Mouse (Mus musculus): ENCODE measurements around the gene Meis2.

The Meis2 gene

DNA sequence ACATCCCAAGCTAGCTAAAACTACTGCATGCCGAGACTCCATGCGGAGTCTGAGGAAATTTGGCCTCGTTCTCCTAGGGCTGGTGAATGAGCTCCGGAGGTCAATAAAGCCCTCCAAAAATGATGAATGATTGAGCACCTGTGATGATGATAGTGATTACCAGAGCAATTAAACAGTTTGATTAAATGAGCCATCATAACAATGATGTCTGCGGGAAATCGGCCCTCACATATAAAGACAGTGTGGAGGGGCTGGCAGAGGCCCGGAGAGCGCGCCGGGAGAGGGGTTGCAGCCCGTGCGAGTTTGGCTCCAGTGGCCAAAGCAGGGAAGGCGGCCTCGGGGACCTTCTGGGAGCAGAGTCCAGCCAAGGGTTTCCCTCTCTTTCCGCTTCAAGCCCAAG, 2.1 kb upstream of the Meis2 start:
- DNase-seq (ENCODE audit: low spot score): no peak

GRCm38 (mm10) chr2:116067065-116067497, 1.4 kb upstream of the Meis2 start:
- peak; percentile 72 for DNase-seq (ENCODE audit: low spot score)

DNA sequence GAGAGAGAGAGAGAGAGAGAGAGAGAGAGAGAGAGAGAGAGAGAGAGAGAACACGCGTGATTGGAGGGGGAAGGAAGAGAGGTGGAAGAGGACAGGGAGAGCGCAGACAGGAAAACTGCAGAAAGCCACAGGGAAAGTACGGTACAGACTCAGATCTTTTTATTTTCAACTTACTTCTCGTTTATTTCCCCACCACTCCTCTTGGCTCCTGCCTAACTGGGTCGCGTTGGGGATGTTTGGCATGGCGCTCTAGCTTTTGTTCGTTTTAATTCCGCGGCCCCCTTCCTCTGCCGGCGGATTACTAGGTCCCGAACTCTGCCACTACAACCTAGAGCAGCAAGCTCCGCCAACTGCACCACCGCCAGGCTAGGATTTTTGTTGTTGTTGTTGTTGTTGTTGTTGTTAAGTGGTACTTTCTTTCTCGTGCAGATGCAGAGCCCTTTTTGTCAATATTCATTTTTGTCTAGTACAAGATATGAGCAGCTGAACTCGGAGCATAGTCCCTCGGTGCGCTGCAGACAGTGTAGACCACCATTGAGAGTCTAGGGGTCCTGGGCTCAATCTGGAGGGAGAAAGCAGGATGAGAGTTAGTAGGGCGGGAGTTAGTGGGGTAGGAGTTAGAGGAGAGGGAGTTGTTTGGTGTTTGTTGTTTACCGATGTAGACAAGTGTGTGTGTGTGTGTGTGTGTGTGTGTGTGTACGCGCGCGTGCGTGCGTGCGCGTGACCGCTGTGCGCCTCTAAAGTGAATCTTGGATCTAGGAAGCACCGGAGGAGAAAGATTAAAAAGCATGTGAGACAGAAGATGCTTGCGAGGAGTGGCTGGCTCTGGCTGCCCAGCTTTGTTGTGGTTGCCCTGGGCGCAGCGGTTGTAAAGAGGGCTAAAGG, 660 bp upstream of the Meis2 start:
- no peak for DNase-seq (ENCODE audit: low spot score)

DNA sequence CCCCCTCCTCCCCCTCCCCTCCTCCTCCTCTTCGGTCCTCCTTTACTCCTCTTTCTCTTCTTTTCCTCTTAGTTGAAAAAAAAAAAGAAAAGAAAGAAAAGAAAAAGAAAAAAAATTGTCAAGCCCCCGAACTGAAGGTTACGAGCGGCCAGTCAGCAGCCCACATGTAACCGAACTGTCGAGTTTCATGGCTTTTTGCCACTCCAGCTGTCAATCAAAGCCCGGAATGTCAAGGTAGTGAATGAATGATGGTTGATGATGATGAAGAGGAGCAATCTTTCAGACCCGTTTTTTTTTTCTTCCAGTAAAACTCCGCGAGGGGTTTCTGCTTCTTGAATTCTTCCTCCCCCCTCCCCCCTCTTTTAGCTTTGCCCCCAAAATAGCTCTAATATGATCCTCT, 582 bp downstream of the Meis2 start:
- DNase-seq (ENCODE audit: low spot score): no peak

- no peak for DNase-seq (ENCODE audit: low spot score)
These were observed 1.1 kb downstream of the Meis2 start for GRCm38 (mm10) chr2:116064521-116064920.

DNA sequence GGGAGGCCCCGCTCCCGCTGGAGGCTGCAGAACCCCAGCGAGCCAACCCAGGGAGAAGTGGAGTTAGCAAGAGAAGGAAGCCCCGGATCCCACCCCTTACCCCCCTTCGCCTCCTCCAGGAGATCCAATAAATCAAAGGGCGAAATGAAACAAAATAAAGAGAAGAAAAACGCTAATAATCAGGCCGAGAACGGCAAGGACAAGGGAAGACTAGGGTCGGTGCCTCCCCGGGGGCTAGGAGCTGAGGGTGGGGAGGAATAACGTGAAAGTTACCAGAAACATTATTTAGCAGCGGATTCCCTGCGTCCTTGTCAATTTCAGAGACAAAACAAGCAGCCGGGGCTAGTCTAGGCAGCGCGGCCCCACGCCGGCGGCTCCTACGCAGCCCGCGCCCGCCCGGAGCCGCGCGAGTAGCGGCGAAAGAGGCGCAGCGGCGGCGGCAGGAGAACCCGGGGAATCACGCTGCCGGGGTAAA, 1.8 kb downstream of the Meis2 start:
- no peak for DNase-seq (ENCODE audit: low spot score)

GRCm38 (mm10) chr2:116062761-116063441, 2.7 kb downstream of the Meis2 start:
- no peak for DNase-seq (ENCODE audit: low spot score)

DNA sequence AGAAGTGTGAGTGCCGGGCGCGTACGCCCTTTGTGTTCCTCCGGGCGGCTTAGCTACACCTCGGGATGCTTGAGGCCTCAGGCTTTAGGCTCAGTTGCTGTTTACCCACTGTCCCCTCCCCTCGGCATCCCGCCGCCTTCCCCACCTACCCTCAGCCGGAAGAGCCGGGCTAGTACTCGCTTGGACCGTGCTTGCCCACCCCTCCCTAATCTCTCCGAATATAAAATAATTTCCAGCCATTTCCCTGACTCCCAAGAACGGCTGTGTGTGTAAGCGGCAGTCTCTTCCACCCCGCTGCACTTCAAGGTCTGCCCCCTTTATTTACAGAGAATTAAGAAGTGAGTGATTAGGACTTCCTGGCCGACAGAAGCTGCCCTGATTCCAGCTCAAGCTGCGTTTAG, 3.4 kb downstream of the Meis2 start:
- no peak for DNase-seq (ENCODE audit: low spot score)

DNA sequence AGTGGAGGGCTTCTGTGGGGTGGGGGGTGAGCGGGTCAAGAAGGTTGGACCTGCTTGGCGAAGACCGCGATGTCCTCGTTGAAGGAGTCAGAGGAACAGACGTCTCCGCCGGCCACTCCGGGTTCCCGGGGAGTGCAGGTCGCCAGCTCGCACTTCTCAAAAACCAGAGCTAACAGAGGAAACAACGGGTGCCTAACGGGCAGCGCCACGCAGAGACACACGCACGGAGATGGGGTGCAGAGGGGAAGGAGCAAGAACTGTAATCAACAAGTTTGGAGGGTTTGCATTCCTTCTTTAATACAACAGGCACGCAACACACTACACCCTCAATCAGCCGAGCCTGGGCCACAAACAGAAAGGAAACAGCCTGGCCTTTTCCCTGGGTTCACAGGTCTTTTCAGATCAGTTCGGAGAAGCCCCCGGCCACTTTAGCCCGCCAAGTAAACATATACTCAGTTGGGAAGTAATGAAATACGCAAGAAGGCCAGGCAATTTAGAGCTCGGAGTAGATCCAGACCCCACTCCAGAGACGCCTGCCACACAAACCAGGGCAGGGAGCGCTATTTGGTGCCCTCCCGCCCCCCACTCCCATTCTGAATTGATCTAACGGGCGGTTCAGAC, 4.1 kb downstream of the Meis2 start:
- no peak for DNase-seq (ENCODE audit: low spot score)

DNA sequence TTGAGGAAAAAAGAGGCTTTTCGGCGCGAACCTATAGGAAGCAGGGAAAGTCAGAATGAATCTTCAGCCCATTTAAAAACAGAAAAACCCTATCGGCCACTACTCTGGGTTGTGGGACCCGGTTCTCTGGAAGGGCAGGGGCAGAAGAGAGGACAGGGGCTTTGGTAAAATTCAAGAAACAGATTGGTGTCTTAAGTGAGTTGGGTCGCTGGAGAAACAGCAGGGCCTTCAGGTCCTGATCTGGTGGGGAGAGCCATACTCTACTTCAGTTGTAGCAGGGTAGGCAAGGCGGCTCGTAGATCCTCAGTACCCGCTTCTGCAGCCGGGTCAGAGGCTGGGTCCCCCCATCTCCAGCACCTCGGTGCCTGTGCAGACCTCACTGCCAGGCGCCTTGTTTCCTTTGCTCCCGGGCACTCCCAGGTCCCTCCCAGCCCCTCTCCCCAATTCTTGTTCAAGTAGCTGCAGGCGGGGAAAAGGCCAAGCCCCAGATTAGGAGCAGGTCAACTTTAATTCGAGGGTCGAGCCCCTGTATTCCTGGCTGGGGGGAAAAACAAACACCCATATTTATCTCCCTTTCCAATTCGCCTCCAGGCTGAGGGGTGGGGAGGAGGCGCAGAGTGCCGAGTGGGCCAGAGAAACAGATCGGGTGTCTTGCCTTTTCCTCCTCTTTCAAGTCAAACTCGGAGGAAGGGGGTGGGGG, 4.8 kb downstream of the Meis2 start:
- no peak for DNase-seq (ENCODE audit: low spot score)

DNA sequence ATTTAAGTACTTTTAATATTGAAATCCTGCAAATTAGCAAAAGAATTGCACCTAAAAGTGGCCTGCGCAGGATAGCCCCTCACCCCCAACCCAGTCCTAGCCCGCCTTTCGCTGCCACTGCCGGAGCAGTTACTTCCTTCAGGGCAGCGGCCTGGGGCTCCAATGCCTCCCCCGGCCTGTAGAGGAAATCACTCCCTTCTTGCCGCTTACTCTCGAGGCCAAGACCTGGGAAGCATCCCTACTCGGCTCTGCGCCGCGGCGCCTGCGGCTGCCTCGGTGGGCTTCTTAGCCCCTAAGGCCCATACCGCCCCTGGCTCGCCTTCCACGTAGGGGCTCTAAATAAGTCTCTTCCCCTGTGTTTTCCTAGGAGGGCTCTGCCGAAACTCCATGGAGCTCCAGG, 5.4 kb downstream of the Meis2 start:
- DNase-seq (ENCODE audit: low spot score): no peak

GRCm38 (mm10) chr2:116059661-116060060, 6.0 kb downstream of the Meis2 start:
- no peak for DNase-seq (ENCODE audit: low spot score)

DNA sequence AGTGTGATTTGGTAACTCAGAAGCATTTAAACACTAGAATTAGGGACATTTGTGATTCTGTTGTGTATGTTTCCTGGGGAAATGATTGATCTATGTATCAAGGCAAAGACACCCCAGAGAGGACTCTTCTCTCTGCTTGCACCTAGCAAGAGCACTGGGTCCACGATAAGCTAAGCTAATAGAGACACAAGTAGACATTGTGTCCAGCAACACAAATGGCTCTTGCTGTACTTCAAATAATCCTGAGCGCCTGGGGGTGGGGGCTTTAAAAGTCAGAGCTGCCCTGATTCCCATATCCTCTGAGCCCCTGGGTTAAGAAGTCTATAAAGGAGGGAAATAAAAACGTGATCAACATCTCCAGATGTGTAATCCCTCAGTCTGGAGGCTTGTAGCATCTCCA, 6.6 kb downstream of the Meis2 start:
- DNase-seq (ENCODE audit: low spot score): no peak

- DNase-seq (ENCODE audit: low spot score): no peak
These were observed 7.1 kb downstream of the Meis2 start for GRCm38 (mm10) chr2:116058511-116058910.

- DNase-seq (ENCODE audit: low spot score): no peak
These were observed 8.8 kb downstream of the Meis2 start for GRCm38 (mm10) chr2:116056826-116057225.

GRCm38 (mm10) chr2:116055686-116056620, 9.7 kb downstream of the Meis2 start:
- no peak for DNase-seq (ENCODE audit: low spot score)

DNA sequence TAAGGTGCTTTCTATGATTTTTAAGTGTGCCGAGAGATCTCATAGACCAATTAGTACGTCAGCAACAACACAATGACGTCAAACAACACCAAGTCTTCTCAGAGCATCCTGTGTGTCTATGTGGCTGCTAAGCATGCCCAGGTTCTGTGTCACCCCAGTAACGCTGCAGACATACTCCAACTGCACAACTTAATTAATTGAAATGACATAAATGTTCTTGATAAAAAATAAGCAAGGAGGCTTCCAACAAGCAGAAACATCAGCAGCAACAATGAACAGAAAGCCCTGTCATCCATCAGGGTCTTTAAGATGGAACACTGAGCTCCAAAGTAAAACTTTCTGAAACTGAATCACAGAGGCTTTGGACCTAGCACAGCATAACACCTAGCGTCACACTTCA, 11.7 kb downstream of the Meis2 start:
- no peak for DNase-seq (ENCODE audit: low spot score)

GRCm38 (mm10) chr2:116052688-116053421, 12.8 kb downstream of the Meis2 start:
- no peak for DNase-seq (ENCODE audit: low spot score)

- no peak for DNase-seq (ENCODE audit: low spot score)
These were observed 13.6 kb downstream of the Meis2 start for GRCm38 (mm10) chr2:116051906-116052614.

- DNase-seq (ENCODE audit: low spot score): no peak
These were observed 15.9 kb downstream of the Meis2 start for GRCm38 (mm10) chr2:116049710-116050109.

All from ovary, adult 18-20 months (tissue).